Mouse (Mus musculus): Measurements from ENCODE around the gene Pde4b.

DNA sequence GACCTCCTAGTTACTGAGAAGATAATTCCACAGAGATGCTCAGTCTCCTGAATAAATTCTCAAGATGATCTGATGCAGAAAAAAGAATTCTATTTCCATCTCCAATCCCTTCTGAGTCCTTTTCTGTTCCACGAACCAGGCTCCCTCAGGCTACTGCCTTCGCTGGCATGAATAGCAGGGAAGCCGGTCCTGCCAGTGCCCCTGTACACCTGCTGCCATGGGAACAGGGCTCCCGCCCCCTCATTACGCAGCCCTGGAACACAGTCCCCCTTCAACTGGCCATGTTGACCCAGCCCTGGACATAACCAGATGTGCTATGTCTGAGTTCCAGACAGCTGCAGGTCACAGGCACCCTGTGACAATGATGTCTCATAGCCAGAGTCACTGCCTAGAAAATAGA is 535.6 kb downstream of the Pde4b start:
- TF ChIP-seq MAFK (IDR thresholded peaks at IDR 0.05; ENCODE audit: insufficient read depth, low read depth, low read length) (no peak), CHD2 (IDR thresholded peaks at IDR 0.05; ENCODE audit: low read depth, low read length) (no peak), ZC3H11A (IDR thresholded peaks at IDR 0.05; ENCODE audit: borderline replicate concordance, low read depth, low read length) (no peak)
